Mouse (Mus musculus): ENCODE measurements around the gene Ncoa1. TPM values are rescaled to one million over a fixed set of nuclear protein-coding genes. Genes with fewer than 3 reads are reported as not detected.
"Not testable (repeated sequence)": the region's sequence is repeated elsewhere in the genome, so short reads cannot be mapped to it uniquely, and the experiment has no call there.

The Ncoa1 gene
- total RNA-seq, 1 experiment from 2014 or later = 48.0 TPM

DNA sequence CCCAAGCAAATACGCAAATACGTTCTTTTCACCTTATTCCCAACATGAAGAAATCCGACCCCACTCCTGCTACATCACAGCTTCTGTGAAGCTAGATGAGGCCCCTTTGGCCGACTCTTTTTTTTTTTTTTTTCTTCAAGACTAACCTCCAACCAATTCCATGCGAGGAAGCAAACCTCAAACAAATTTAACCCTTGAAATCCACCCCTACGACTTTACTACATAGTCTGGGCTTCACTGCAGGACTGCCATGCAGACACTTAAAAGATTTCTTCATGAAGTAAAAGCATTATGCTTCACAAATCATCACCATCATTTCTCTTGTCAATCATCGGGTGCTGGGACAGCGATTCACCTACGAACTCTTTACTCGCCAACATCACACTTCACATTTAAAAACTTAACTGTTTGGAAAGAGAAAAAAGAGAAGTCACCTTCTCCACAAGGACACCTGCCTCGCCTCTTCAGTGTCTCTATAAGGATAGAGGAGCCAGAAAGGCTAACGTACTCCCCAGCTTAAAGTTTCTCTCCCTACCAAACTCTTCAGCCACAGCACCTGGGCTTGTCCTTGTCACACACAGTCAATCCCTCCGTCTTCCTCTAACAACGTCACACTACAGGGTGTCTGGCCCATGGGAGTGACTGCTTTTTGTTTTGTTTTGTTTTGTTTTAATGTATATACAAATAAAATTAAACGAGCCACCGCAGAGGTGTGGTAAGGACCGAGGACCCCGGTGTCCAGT, 1.6 kb downstream of the Ncoa1 start:
- DNase-seq = no peak

DNA sequence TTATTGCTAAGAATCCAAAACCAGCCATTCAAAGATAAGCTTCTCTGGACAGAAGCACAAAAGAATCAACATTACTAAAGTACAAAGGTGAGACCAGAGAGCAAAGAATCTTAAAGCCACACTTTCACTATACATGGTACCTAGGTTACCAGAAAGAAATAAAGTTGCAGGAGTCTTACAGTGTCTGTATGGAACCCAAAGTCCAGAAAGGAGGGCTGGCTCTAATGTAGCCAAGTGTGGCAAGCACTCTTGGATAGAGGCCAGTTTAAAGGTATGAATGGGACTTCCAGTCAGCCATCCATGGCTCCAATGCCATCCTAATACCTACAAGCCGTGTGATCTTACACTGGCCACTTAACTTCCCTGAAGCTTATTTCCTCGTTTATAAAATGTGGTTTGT, 7.9 kb downstream of the Ncoa1 start:
- DNase-seq = no peak

DNA sequence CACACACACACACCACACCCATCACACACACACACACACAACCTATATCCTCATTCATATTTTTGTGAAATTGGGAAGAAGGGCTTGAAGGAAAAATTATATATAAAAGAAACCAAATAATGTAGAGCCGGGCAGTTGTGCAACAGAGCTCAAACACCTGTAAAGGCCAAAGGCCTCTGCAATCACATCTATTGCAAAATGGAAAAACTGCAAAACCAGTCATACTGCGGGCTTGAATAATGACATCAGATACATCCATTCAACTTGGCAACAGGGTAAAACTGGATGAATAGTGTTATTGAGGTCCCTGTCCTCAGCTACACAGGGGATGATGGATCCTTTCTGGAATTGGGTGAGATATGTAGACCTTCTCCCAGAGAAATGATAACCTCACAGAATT, 13.3 kb downstream of the Ncoa1 start:
- DNase-seq = no peak

DNA sequence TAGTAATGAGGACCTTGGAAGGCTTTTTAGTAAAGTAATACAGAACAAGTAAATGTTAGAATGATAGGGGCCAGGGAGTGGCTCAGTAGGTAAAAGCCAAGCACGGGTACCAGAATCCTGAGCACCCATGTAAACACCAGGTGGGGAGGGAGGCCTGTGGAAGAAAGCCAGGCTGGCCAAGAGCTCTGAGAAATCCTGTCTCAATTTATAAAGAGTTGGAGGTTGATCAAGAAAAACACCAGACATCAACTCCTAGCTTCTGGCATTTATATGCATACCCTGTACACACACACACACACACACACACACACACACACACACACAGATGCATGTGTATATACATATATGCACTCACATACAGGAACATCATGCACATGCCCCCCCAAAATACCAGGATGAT, 14.6 kb downstream of the Ncoa1 start:
- DNase-seq = no peak

DNA sequence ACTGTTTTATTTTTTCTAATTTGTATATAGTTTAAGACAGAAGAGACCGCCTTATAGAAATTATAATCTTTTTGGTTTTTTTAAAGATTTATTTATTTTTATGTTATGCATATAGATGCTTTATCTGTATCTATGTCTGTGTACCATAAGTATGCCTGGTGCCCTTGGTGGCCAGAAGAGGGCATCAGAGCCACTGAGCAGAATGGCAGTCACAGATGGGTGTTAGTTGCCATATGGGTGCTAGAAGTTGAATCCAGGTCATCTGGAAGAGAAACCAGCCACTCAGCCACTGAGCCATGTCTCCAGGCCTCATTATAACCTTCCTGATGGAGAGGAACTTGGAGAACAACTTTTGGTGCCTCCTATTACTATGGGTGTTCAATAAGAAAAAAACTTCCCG, 16.0 kb downstream of the Ncoa1 start:
- DNase-seq = no peak

DNA sequence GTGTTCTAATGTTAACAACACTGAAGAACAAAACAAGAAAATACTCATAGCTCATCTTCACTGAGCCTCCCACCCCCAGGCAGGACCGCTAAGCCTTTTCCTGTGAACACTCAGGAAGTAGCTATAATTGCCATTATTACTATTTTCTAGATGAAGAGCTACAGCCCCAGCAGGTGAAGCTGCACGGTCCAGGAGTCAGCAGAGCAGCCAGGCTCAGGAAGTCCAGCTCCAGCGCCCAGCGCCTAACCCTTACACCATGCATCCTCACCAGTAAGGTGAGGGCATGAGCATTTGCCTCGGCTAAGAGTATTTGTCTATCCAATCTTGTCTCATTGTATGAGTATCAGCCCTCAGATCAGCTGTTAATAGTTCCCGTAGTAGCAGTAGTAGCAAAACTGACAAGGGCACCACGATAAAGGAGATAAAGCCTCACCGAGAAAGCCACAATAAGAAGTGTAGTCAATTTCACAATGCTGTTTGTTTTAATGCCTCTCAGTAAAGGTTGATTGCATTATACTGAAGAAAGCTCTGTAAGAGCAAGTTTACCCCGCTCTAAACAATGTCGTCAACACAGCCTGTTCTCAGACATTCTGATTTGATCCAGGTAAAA, 21.9 kb downstream of the Ncoa1 start:
- no peak for DNase-seq

DNA sequence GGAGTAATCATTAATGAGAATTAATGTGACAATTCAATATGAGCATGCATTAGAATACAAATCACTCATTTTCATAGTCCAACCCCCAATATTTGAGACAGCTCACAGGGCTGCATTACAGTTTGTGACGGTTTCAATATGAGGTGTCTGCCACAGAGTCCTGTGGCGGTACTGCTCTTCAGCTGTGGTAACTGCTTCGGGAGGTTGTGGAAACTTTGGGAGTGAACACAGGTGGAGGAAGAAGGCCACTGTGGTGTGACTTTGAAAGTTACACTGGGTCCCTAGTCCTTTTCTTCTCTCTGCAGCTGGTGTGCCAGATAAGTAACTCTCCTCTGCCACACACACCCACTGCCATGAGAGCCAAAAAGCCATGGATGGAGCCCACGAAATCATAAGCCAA, 22.7 kb downstream of the Ncoa1 start:
- DNase-seq = no peak

DNA sequence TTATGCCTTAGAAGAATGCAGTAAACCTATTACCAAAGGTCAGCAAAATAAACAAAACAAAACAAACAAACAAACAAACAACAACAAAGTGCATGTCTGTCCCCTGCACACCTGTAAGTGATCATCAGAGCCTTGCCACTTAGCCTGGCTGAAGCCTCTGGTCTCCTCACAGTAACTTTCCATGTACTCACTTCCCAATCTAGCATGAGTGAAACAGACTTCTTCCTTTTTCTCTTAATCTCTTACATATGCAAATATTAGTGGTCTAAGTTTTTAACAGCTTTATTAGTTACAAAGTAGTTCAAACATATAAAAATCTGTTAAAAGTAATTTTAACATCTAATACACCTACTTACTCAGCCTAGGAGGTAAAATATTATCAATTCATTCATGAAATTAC, 24.7 kb downstream of the Ncoa1 start:
- no peak for DNase-seq

DNA sequence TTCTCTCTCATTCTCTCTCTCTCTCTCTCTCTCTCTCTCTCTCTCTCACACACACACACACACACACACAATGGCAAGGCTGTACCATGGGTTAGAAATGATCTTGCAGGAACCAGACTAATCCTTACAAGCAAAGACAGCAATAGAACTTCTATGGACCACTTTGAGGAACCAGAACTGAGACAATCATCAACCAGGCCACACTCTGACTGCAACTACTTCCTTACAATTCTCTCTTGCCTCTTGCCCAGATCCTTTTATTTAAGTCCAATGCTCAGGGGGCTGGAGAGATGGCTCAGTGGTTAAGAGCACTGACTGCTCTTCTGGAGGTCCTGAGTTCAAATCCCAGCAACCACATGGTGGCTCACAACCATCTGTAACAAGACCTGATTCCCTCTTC, 26.5 kb downstream of the Ncoa1 start:
- DNase-seq = not testable (repeated sequence)

DNA sequence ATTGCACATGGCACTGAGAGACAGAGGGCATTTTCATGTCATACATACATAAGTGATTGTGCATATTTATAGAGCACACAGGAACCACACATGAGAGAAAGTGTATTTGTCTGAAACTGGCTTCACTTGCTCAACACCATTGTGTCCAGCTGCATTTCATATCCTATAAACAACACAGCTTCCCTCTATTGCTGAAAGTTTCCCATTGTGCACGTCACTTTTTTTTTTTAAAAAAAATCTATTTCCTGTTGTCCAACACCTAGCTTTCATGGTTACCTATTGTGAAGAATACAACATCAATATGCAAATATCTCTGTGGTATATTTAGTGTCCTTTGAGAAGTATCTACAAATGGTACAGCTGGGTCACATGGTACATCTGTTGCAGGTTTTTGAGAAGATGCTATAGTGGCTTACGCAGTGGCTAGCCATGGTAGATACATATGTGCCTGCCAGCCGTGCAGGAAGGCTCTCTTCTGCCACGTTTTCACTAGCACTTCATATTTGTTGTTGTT, 28.8 kb downstream of the Ncoa1 start:
- DNase-seq = no peak

DNA sequence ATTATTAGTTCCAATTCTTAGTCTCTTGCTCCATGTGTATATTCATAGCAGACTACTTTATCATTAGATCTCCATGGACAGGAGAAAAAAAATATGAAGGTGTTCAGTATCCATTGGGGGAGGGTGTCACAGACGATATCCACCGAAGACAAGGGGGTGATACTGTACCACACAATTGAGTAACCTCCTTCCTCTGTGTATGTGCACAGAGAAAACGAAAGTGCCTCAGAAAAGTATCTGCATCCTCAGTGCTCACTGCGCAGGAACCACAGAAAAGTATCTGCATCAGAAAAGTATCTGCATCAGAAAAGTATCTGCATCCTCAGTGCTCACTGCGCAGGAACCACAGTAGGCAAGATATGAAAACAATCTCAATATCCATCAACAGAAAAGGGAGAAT, 32.0 kb downstream of the Ncoa1 start:
- DNase-seq = no peak

DNA sequence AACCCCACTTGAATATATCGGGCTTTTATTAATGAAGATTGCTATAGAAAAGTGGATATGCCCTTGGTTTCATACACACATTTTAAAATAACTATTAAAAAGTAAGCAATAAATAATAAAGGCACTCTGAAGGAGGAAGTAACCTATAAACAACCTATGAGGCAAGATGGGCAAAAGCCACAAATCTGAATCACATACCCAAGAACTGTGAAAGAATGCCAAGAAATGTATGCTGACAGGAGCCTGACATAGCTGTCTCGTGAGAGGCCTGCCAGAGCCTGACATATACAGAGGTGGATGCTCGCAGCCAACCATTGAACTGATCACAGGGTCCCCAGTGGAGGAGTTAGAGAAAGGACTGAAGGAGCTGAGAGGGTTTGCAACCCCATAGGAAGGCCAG, 35.5 kb downstream of the Ncoa1 start:
- no peak for DNase-seq

DNA sequence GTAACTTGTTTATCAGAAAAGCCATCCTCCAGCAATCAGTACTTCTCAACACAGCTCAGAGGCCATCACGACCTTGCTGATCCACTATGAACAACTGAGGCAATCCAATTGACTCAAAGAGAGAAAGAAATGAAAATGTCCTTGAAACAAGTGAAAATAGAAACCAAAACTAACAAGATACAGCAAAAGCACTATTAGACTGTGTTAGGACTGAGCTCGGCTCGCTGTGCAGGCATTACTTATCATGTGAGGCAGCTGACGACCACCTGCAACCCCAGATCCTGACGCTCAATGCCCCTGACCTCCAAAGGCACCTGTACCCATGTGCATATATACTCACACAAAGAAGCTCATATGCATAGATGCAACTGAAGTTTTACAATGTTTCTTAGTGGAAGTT, 40.8 kb downstream of the Ncoa1 start:
- DNase-seq = no peak

DNA sequence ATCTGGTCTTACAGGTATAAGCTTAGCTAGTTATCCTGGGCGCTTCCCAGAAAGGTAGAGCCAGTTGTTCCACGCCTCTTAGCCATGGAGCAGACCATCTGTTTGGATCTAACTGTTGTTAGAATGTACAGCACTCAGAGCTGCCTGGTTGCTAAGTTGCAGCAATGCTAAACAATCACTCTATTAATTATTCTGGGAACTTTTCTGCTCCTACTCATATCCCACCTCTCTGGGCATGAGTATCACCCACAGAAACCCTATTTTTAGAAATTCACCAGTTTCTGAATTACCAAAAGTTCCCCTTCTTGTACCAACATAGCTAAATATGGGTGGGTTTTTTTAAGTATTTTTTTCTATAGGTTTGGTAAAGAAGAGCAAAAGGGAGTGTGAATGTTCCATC, 43.4 kb downstream of the Ncoa1 start:
- DNase-seq = no peak

DNA sequence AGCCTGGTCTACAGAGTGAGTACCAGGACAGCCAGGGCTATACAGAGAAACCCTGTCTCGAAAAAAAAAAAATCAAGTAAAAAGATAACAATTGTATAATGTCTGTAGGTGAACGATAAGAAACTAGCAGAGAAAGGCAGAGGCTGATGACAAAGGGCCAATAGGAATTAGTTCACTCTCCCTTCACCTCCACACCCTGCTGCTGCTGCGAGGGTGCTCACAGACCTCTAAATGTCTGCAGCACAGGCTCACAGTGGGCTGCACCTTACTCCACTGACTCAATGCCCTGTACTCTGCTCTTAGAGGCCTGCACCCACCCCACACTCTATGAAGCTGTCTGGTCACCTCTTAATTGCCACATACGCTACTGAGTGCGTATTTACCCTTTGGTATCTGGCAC, 45.0 kb downstream of the Ncoa1 start:
- DNase-seq = no peak

DNA sequence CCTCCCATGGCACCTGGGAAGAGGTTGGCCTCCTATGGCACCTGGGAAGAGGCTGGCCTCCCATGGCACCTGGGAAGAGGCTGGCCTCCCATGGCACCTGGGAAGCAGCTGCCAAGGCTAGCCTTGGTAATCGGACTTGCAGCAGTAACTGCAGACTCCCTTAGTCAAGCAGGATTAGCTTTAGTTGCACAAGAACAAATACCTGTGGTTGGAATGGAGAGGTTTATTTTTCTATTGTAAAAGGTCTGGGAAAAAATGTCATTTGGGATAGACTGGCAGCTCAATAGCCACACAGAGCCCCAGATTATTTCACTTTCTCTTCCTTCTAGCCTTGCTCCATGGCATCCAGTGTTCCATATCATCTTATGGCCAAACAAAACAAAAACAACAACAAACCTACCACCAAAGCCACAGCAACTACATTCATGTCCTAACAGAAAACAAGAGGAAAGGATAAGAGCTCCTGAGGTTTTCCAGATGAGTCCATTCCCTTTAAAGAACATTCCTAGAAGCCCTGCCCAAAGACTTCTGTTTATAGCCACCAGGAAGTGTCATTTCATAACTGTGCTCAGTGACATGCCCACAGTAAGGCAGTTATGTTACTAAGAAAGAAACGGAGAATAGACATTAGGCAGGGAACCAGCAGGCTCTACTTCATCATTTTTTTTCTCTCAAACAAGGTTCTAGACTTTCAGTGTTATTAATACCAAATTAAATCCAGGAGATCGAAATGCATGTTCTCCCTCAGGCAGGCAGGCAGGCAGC, 46.7 kb downstream of the Ncoa1 start:
- no peak for DNase-seq

DNA sequence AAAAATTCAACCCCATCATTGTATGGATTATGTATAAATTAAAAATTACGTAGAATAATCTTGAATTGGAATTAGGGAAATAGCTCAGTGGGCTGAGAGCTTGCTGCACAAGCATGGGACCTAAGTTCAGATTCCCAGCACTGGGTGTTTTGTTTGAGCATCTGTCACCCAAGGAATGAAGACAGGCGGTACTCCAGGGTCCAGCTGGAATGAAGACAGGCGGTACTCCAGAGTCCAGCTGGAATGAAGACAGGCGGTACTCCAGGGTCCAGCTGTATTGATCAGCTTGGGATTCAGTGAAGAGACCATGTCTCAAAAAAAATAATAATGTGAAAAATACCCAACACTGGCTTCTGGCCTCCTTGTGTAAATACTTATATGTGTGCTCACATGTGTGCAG, 58.2 kb downstream of the Ncoa1 start:
- DNase-seq = no peak

DNA sequence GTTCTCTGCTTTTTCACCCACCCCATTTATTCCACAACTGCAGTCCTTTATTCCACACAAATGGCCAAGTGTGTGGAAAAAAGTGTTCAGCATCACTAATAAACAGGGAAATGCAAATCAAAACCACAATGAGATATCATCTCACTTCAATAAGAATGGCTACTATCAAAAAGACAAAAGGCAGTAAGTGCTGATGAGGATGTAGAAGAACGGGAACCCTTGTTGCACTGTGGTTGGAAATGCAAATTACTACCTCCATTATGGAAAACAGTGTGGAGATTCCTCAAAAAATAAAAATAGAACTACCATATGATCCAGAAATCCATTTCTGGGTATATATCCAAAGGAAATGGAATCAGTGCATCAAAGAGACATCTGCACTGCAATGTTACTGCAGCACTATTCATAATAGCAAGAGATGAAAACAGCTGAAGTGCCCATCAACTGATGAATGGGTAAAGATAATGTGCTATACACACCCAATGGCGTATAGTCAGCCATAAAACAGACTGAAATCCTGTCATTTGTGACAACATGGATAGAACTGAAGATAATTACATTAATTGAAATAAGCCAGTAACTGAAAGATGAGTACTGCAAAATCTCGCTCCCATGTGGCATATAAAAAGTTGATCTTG, 59.2 kb downstream of the Ncoa1 start:
- no peak for DNase-seq

DNA sequence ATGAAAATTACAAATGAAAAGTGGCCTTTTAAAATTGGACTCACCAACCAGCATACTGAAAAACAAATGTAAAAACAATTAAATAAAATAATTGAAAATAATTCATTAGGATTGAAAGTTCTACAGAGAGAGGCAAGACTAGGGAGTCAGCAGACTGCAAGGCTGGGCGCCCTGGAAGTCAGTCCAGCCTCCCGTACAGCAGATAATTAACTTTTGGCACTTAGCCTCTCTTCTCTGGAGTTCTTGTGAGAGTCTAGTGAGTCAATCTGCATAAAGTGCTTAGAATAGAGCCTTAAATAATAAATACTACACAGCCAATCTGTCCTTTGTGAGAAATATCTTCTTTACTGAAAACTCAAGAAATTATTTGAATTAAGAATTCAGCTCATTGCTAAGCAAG, 69.9 kb downstream of the Ncoa1 start:
- DNase-seq = no peak

DNA sequence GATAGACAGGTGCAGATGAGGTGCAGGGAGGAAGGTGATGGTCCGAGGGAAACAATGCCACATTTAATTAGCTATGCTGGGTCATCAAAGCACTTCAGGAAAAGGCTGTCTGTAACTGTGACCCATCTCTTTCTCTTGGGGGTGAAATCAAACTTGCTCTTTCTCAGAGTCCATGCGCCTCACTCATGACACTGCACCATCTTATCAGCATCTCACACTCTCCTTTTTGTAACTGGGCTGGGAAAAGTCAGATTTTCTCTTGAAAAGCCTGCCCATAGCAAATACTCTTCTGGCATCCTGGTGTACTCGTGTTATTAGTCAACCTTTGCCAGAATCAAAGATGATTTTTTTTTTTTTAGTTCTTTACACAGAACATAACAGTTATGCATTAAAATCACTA, 70.8 kb downstream of the Ncoa1 start:
- DNase-seq = no peak

DNA sequence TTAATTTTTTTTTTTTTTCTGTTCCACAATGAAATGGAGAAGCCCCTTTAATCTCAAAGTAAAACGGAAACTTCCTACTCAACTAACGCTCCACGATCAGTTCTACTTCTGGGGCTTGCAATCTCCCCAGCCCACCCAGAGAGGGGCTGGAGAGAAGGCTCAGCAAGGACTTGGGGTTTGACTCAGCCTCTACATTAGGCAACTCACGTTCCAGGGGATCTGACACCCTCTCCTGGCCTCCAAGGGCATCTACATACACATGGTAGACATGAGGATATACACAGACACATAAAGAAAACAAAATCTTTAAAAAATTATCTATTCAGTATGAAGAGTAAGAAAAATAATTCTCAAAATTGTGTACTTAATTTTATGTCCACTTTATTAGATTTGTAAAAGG, 73.8 kb downstream of the Ncoa1 start:
- DNase-seq = no peak

DNA sequence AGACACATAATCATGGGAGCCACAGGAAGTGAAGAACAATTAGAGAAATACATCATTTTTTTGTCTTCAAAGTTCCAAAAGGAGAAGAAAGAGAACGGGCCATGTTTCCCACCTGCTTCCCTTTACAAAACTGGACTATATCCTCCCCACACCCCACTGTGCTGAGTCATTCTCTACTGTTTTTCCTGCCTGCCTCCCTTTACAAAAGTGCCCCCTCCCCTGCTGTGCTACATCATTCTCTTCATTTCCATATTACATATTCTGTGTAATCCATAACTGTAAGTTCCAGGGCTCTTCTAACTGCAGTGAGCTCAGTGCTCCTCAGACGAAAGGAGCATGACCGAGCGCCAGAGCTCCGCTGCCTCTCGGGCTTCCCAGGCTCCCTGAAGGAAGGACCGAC, 80.8 kb downstream of the Ncoa1 start:
- no peak for DNase-seq

DNA sequence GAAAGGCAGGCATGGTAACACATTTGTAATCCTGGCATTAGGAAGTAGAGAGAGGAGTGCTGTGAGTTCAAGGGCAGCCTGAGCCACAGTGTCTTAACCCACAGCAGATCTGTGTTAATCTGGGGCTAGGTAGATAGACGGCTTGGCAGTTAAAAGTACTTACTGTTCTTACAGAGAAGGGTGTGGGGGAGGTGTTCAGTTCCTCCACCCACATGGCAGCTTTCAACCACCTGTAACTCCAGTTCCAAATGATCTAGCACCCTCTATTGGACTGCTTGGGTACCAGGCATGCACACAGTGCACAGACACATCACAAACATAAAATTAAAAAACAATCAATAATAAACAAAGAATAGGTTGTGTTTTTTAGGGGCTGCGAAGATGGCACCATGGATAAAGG, 84.4 kb downstream of the Ncoa1 start:
- DNase-seq = no peak

Measured in adrenal gland, postnatal 25 days (tissue).